Mouse (Mus musculus) small intestine, adult 2 months (tissue): Measurements from ENCODE around the gene Cherp. TPM values are rescaled to one million over a fixed set of nuclear protein-coding genes. Genes with fewer than 3 reads are reported as not detected.
A peak's percentile ranks its signal among the peaks of the same experiment; 100 is the strongest.

ENCODE experiments used
- H3K27ac ChIP-seq: fragments of 200-500 bp; 2 replicates; pipeline ENCODE4 v1.5.1; 2012; ENCODE audit warnings: low read depth, low read length, control low read depth, inconsistent platforms; ENCODE audit not compliant: insufficient read depth
- H3K27me3 ChIP-seq: fragments of 200-500 bp; 2 replicates; pipeline ENCODE4 v1.6.1; 2012; ENCODE audit warnings: mild to moderate bottlenecking, moderate library complexity, low read length, inconsistent platforms; ENCODE audit not compliant: control insufficient read depth, insufficient read depth
- H3K36me3 ChIP-seq: fragments of 200-500 bp; 2 replicates; pipeline ENCODE4 v1.6.1; 2012; ENCODE audit warnings: mild to moderate bottlenecking, low read length, control low read depth, inconsistent platforms; ENCODE audit not compliant: control insufficient read depth, insufficient read depth
- H3K4me1 ChIP-seq: fragments of 200-500 bp; 2 replicates; pipeline ENCODE4 v1.6.1; 2012; ENCODE audit warnings: low read length, inconsistent platforms, mixed read lengths; ENCODE audit not compliant: control insufficient read depth, insufficient read depth, insufficient read length
- H3K4me3 ChIP-seq: fragments of 200-500 bp; 2 replicates; pipeline ENCODE4 v1.5.1; 2012; ENCODE audit warnings: low read depth, mild to moderate bottlenecking, control low read depth, inconsistent platforms, low read length, moderate library complexity
- CTCF ChIP-seq: fragments of 200-500 bp; IDR thresholded peaks from 2 replicates; pipeline ENCODE4 v1.5.1; 2012; ENCODE audit warnings: low read depth, mild to moderate bottlenecking, control low read depth, inconsistent platforms, low read length, moderate library complexity, mixed read lengths; ENCODE audit not compliant: insufficient replicate concordance, insufficient read length; ENCODE audit errors: extremely low read depth
- POLR2A ChIP-seq: fragments of 200-500 bp; IDR thresholded peaks from 2 replicates; pipeline ENCODE4 v1.6.1; 2012; ENCODE audit warnings: low read depth, mild to moderate bottlenecking, control low read depth, inconsistent platforms, low read length, moderate library complexity
- WGBS: fragments of 180-500 bp; shearing (Covaris S2); methylation state at CpG from one replicate; pipeline ENCODE4 v1.1.7; 2018; 5-methylcytosine and 5-hydroxymethylcytosine counted together
- polyA plus RNA-seq: library from polyadenylated mRNA; depleted of rRNA; stranded (reverse); fragments of >200 nt; gene quantifications from 2 replicates; pipeline ENCODE4 v1.2.3, GENCODE M21; 2012; rRNA removed

The Cherp gene
- polyA plus RNA-seq = 32.8 and 43.8 TPM in 2 replicates

- under 1% methylated on average over 80 of the region's 80 CpGs for WGBS
- Histone ChIP-seq H3K27me3 (no peaks in the 10 kb centered on the region), H3K4me3 (peak within 1 kb of the TSS; percentile 72), H3K27ac (peak within 1 kb of the TSS; percentile 74), H3K36me3 (peaks cover 19% of the 10 kb centered on the region), H3K4me1 (peaks cover 5% of the 10 kb centered on the region; the same call in 1 of the 2 replicates)
- TF ChIP-seq CTCF = no peak
- peak; percentile 83 for TF ChIP-seq POLR2A
Measured at GRCm38 (mm10) chr8:72474826-72475546, at the start of gene Cherp. Cherp (minus strand) TSS chr8:72475226.

- Histone ChIP-seq H3K36me3 (no peaks in the 10 kb centered on the region), H3K27me3 (no peaks in the 10 kb centered on the region), H3K27ac (no peak overlapping the region), H3K4me3 (no peak overlapping the region), H3K4me1 (no peaks in the 10 kb centered on the region)
- TF ChIP-seq CTCF (no peak), POLR2A (no peak)
Measured at GRCm38 (mm10) chr8:72521888-72522287, 46.9 kb upstream of the Cherp start.

- Histone ChIP-seq H3K4me1 (no peaks in the 10 kb centered on the region), H3K27me3 (no peaks in the 10 kb centered on the region), H3K27ac (no peak overlapping the region), H3K4me3 (no peak overlapping the region), H3K36me3 (no peaks in the 10 kb centered on the region)
- 73% methylated on average over 7 of the region's 7 CpGs for WGBS
- TF ChIP-seq POLR2A (no peak), CTCF (no peak)
Measured at GRCm38 (mm10) chr8:72517421-72517988, 42.5 kb upstream of the Cherp start.

GRCm38 (mm10) chr8:72513158-72513557, 38.1 kb upstream of the Cherp start:
- WGBS = 71% methylated on average over 1 of the region's 1 CpGs
- no peaks in the 10 kb centered on the region for H3K36me3 ChIP-seq
- H3K27me3 ChIP-seq = no peaks in the 10 kb centered on the region
- H3K4me1 ChIP-seq = peaks cover 3% of the 10 kb centered on the region; the same call in 1 of the 2 replicates
- H3K27ac ChIP-seq = no peak overlapping the region
- no peak for TF ChIP-seq POLR2A
- TF ChIP-seq CTCF = no peak
- no peak overlapping the region for H3K4me3 ChIP-seq

GRCm38 (mm10) chr8:72512648-72513047, 37.6 kb upstream of the Cherp start:
- no peak for TF ChIP-seq CTCF
- TF ChIP-seq POLR2A = no peak
- peaks cover 3% of the 10 kb centered on the region; the same call in 1 of the 2 replicates for H3K4me1 ChIP-seq
- no peaks in the 10 kb centered on the region for H3K27me3 ChIP-seq
- no peak overlapping the region for H3K27ac ChIP-seq
- 94% methylated on average over 1 of the region's 1 CpGs for WGBS
- H3K4me3 ChIP-seq = no peak overlapping the region
- no peaks in the 10 kb centered on the region for H3K36me3 ChIP-seq

- no peaks in the 10 kb centered on the region for H3K36me3 ChIP-seq
- no peak overlapping the region for H3K4me3 ChIP-seq
- H3K27ac ChIP-seq = no peak overlapping the region
- H3K4me1 ChIP-seq = peaks cover 3% of the 10 kb centered on the region; the same call in 1 of the 2 replicates
- 89% methylated on average over 1 of the region's 1 CpGs for WGBS
- no peaks in the 10 kb centered on the region for H3K27me3 ChIP-seq
- TF ChIP-seq CTCF (no peak), POLR2A (no peak)
Measured at GRCm38 (mm10) chr8:72507505-72507904, 32.5 kb upstream of the Cherp start.

GRCm38 (mm10) chr8:72504637-72505314, 29.8 kb upstream of the Cherp start:
- no peaks in the 10 kb centered on the region for H3K27me3 ChIP-seq
- H3K36me3 ChIP-seq = no peaks in the 10 kb centered on the region
- H3K4me1 ChIP-seq = peaks cover 2% of the 10 kb centered on the region; the same call in 1 of the 2 replicates
- no peak overlapping the region for H3K27ac ChIP-seq
- no peak overlapping the region for H3K4me3 ChIP-seq
- no peak for TF ChIP-seq POLR2A
- no peak for TF ChIP-seq CTCF
